Mouse (Mus musculus) kidney, adult 2 months (tissue): ENCODE results near the gene Zdhhc14.

Experiments used
- CTCF ChIP-seq: fragments of 200-500 bp; conservative IDR thresholded peaks from 2 replicates; pipeline ENCODE4 v1.5.1; 2011; ENCODE audit warnings: low read depth, mild to moderate bottlenecking, control low read depth, low read length, moderate library complexity, mixed read lengths; ENCODE audit not compliant: insufficient read depth, insufficient read length
- POLR2A ChIP-seq: fragments of 200-500 bp; IDR thresholded peaks from one replicate; pipeline ENCODE4 v1.6.1; 2011; ENCODE audit warnings: low read depth, low read length, control low read depth

DNA sequence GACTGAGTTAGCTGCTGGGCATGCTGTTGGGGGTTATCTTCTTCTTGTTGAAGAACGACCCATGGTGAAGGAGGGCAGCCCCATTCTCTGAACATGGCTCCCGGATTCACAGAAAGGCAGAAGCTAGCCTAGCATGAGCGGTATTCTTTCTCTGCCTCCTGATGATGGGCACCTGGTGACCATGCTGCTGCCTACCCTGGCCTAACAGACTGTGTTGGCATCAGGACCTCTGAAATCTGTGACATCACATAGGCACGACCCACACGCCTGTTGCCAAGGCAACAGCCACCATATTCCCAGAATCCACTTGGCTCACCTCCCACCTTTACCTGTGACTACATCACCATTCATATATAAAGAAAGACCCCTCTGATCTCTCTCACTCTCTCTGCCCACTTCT lies 251.7 kb downstream of the Zdhhc14 start:
- no peak for TF ChIP-seq POLR2A
- TF ChIP-seq CTCF, result no peak
